Mouse (Mus musculus) megakaryocyte, embryonic 14.5 days (primary cell): ENCODE measurements around the gene Angptl2.

ENCODE experiments used
- FLI1 ChIP-seq: IDR thresholded peaks from 2 replicates; pipeline ENCODE4 v1.6.1; 2012; ENCODE audit warnings: low read length, inconsistent platforms, mixed read lengths
- GATA1 ChIP-seq: IDR thresholded peaks from 3 replicates; pipeline ENCODE4 v1.6.1; 2012; ENCODE audit warnings: mixed read lengths, low read length, inconsistent platforms, borderline replicate concordance

GRCm38 (mm10) chr2:33179171-33179929 is 36.5 kb upstream of the Angptl2 start:
- TF ChIP-seq GATA1 = no peak
- TF ChIP-seq FLI1 = no peak
